Mouse (Mus musculus): ENCODE data around the gene Gm20489. TPM values are rescaled to one million over a fixed set of nuclear protein-coding genes. Genes with fewer than 3 reads are reported as not detected.

Gene Gm20489
- polyA plus RNA-seq, 1 experiment from 2014 or later, result not detected

- Histone ChIP-seq H3K36me3 (ENCODE audit: control insufficient read depth, insufficient read depth, low read length) (no peaks in the 10 kb centered on the region), H3K4me3 (ENCODE audit: low read depth, low read length) (no peak overlapping the region), H3K27ac (ENCODE audit: low read depth, low read length) (no peak overlapping the region), H3K9ac (replicated peaks; ENCODE audit: low read depth, low read length) (no peak overlapping the region), H3K4me2 (ENCODE audit: low read depth, low read length) (no peak overlapping the region), H3K27me3 (ENCODE audit: control insufficient read depth, insufficient read depth, low read length) (no peaks in the 10 kb centered on the region), H3K9me3 (ENCODE audit: control insufficient read depth, low read length) (no peaks in the 10 kb centered on the region), H3K4me1 (ENCODE audit: control insufficient read depth, insufficient read depth, low read length) (no peaks in the 10 kb centered on the region)
- ATAC-seq (ENCODE audit: low read depth), result no peak
- WGBS, result 29% methylated on average over 1 of the region's 1 CpGs
Measured at GRCm38 (mm10) chrX:101245011-101245410, 23.8 kb downstream of the Gm20489 start.

- peak overlapping the region; percentile 43 for H3K4me2 ChIP-seq (ENCODE audit: low read depth, low read length)
- ATAC-seq (ENCODE audit: low read depth), result no peak; the same call in 1 of the 2 replicates
- H3K9me3 ChIP-seq (ENCODE audit: control insufficient read depth, low read length), result no peaks in the 10 kb centered on the region
- H3K4me3 ChIP-seq (ENCODE audit: low read depth, low read length), result peak overlapping the region; percentile 49
- no peak overlapping the region for H3K9ac ChIP-seq (replicated peaks; ENCODE audit: low read depth, low read length)
- 33% methylated on average over 7 of the region's 7 CpGs for WGBS
- no peaks in the 10 kb centered on the region for H3K4me1 ChIP-seq (ENCODE audit: control insufficient read depth, insufficient read depth, low read length)
- H3K27ac ChIP-seq (ENCODE audit: low read depth, low read length), result peak overlapping the region; percentile 22; the same call in 1 of the 2 replicates
- no peaks in the 10 kb centered on the region for H3K27me3 ChIP-seq (ENCODE audit: control insufficient read depth, insufficient read depth, low read length)
- H3K36me3 ChIP-seq (ENCODE audit: control insufficient read depth, insufficient read depth, low read length), result no peaks in the 10 kb centered on the region
Measured at GRCm38 (mm10) chrX:101222796-101223162, 46.0 kb downstream of the Gm20489 start.

DNA sequence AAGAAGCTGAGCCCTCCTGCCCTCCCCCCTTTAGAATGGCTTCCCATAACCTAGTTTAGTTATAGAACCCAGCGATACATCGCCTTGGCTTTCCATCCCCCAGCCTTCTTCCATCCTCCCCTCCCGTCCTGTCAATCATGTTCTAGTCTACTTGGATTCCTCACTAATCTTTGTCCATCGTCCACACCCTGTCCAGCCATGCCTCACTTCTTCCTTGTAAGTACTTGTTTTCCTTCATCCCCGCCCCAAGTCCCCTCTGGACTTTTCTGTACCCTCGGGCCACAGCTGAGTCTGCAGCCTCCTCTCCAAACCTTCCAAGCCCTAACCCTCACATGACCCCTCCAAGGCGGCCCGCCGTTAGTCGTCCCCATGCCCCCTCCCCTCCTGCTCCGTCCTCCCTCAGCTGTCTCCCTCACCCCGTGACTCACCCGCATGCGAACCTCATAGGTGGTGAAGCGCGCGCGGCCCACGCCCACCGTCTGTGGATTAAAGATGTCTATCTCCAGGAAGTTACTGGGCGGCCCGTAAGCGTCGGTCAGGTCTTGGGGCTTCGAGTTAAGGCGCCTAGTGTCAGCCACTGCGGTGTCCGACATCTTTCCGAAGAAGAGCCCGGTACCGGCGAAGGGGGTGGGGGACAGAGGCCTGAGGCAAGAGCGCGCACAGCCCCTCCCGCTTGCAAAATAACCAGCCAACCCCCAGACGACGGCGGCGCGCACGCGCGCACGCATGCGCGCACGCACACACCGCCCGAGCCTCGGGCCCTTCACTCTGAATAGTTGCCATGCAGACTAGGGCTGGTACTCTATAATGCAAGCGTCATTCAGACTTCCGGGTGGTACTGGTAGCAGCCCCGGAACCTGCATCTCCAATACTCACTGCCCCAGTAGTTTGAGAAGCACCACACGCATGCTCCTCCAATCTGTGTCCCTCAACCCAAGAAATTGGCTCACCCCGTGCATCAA lies 46.7 kb downstream of the Gm20489 start, which contains the start of gene Snx12:
Gene Snx12, minus strand, starts transcription at position 730 of the 962 bp plus-strand sequence.
- peak; percentile 98 for ATAC-seq (ENCODE audit: low read depth)
- peak within 1 kb of the TSS; percentile 42 for H3K9ac ChIP-seq (replicated peaks; ENCODE audit: low read depth, low read length)
- H3K4me3 ChIP-seq (ENCODE audit: low read depth, low read length), result peak within 1 kb of the TSS; percentile 49
- no peaks in the 10 kb centered on the region for H3K4me1 ChIP-seq (ENCODE audit: control insufficient read depth, insufficient read depth, low read length)
- peak within 1 kb of the TSS; percentile 66 for H3K27ac ChIP-seq (ENCODE audit: low read depth, low read length)
- peak within 1 kb of the TSS; percentile 55 for H3K4me2 ChIP-seq (ENCODE audit: low read depth, low read length)
- no peaks in the 10 kb centered on the region for H3K9me3 ChIP-seq (ENCODE audit: control insufficient read depth, low read length)
- H3K36me3 ChIP-seq (ENCODE audit: control insufficient read depth, insufficient read depth, low read length), result no peaks in the 10 kb centered on the region
- WGBS, result 19% methylated on average over 55 of the region's 55 CpGs
- H3K27me3 ChIP-seq (ENCODE audit: control insufficient read depth, insufficient read depth, low read length), result no peaks in the 10 kb centered on the region

Other genes with a start within 250 kb of the Gm20489 start
- gene Tex11, start 209.4 kb downstream of the Gm20489 start, polyA plus RNA-seq (2014; fragmentation: Nextera tagmentation; extraction: Ambion mirVana), result not detected in 2 replicates
- gene Slc7a3, start 183.0 kb downstream of the Gm20489 start, polyA plus RNA-seq (2014; fragmentation: Nextera tagmentation; extraction: Ambion mirVana), result 2.0 and 4.2 TPM in 2 replicates
- 36.5 and 39.1 TPM in 2 replicates for gene Snx12, start 46.5 kb downstream of the Gm20489 start, polyA plus RNA-seq (2014; fragmentation: Nextera tagmentation; extraction: Ambion mirVana)
- 0.55 and 0.59 TPM in 2 replicates for gene Foxo4, start 14.5 kb downstream of the Gm20489 start, polyA plus RNA-seq (2014; fragmentation: Nextera tagmentation; extraction: Ambion mirVana)
- not detected in 2 replicates for gene Gm614, start 5.0 kb downstream of the Gm20489 start, polyA plus RNA-seq (2014; fragmentation: Nextera tagmentation; extraction: Ambion mirVana)
- gene Il2rg, start 768 bp downstream of the Gm20489 start, polyA plus RNA-seq (2014; fragmentation: Nextera tagmentation; extraction: Ambion mirVana), result 2.7 and 5.1 TPM in 2 replicates
- 32.0 and 34.2 TPM in 2 replicates for gene Med12, start 5.0 kb upstream of the Gm20489 start, polyA plus RNA-seq (2014; fragmentation: Nextera tagmentation; extraction: Ambion mirVana)
- 91.8 and 121 TPM in 2 replicates for gene Nlgn3, start 30.1 kb upstream of the Gm20489 start, polyA plus RNA-seq (2014; fragmentation: Nextera tagmentation; extraction: Ambion mirVana)
- 1.3 TPM in 2 replicates for gene Gjb1, start 107.4 kb upstream of the Gm20489 start, polyA plus RNA-seq (2014; fragmentation: Nextera tagmentation; extraction: Ambion mirVana)
- gene Zmym3, start 151.8 kb upstream of the Gm20489 start, polyA plus RNA-seq (2014; fragmentation: Nextera tagmentation; extraction: Ambion mirVana), result 61.6 and 66.1 TPM in 2 replicates
- gene Nono, start 160.3 kb upstream of the Gm20489 start, polyA plus RNA-seq (2014; fragmentation: Nextera tagmentation; extraction: Ambion mirVana), result 237 and 332 TPM in 2 replicates
- gene Itgb1bp2, start 180.1 kb upstream of the Gm20489 start, polyA plus RNA-seq (2014; fragmentation: Nextera tagmentation; extraction: Ambion mirVana), result 1.9 and 2.1 TPM in 2 replicates

Data from neural tube, embryonic 14.5 days (tissue).